Mouse (Mus musculus) CH12.LX (cell line): ENCODE data around the gene Cluap1.

Source experiments
- CHD2 ChIP-seq: IDR thresholded peaks from 2 replicates; pipeline ENCODE4 v1.6.1; 2011; ENCODE audit warnings: low read length, improper control_type of control experiment
- CTCF ChIP-seq, 2 experiments: IDR thresholded peaks in 1 of 2; conservative IDR thresholded peaks in 1 of 2; 2 replicates each; pipeline ENCODE4 v1.5.1; 2011 to 2012; ENCODE audit warnings: low read depth in 2 of 2, low read length in 2 of 2, improper control_type of control experiment in 1 of 2, inconsistent platforms in 1 of 2, mild to moderate bottlenecking in 1 of 2, moderate library complexity in 1 of 2
- ELF1 ChIP-seq: IDR thresholded peaks from 2 replicates; pipeline ENCODE4 v1.6.1; 2014; ENCODE audit warnings: low read depth, mild to moderate bottlenecking, inconsistent platforms, low read length, improper control_type of control experiment
- EP300 ChIP-seq: IDR thresholded peaks from 2 replicates; pipeline ENCODE4 v1.6.1; 2011; ENCODE audit warnings: low read length, improper control_type of control experiment
- ETS1 ChIP-seq: conservative IDR thresholded peaks from 2 replicates; pipeline ENCODE4 v1.6.1; 2012; ENCODE audit warnings: low read depth, mild to moderate bottlenecking, inconsistent platforms, low read length, improper control_type of control experiment, moderate library complexity
- GABPA ChIP-seq: IDR thresholded peaks from 2 replicates; pipeline ENCODE4 v1.6.1; 2012; ENCODE audit warnings: low read depth, low read length, improper control_type of control experiment, inconsistent platforms; ENCODE audit not compliant: insufficient replicate concordance
- HCFC1 ChIP-seq: IDR thresholded peaks from 2 replicates; pipeline ENCODE4 v1.6.1; 2012; ENCODE audit warnings: low read depth, mild to moderate bottlenecking, inconsistent platforms, low read length, improper control_type of control experiment
- IRF4 ChIP-seq: IDR thresholded peaks from 2 replicates; pipeline ENCODE4 v1.6.1; 2014; ENCODE audit warnings: low read depth, mild to moderate bottlenecking, inconsistent platforms, low read length, improper control_type of control experiment
- MAX ChIP-seq: IDR thresholded peaks from 2 replicates; pipeline ENCODE4 v1.6.1; 2011; ENCODE audit warnings: low read length, improper control_type of control experiment
- MAZ ChIP-seq: IDR thresholded peaks from 2 replicates; pipeline ENCODE4 v1.6.1; 2012; ENCODE audit warnings: low read depth, mild to moderate bottlenecking, inconsistent platforms, low read length, improper control_type of control experiment, moderate library complexity
- NELFE ChIP-seq: IDR thresholded peaks from 2 replicates; pipeline ENCODE4 v1.6.1; 2011; ENCODE audit warnings: low read depth, low read length, improper control_type of control experiment
- POLR2A ChIP-seq: IDR thresholded peaks from 2 replicates; pipeline ENCODE4 v1.6.1; 2011; ENCODE audit warnings: low read depth, mild to moderate bottlenecking, improper control_type of control experiment, low read length
- RAD21 ChIP-seq: IDR thresholded peaks from 2 replicates; pipeline ENCODE4 v1.6.1; 2011; ENCODE audit warnings: low read depth, mild to moderate bottlenecking, low read length, improper control_type of control experiment, moderate library complexity

GRCm38 (mm10) chr16:3934701-3935100 is 26.1 kb downstream of the Cluap1 start:
- no peak for TF ChIP-seq MAX
- no peak for TF ChIP-seq ELF1
- no peak for TF ChIP-seq GABPA
- no peak for TF ChIP-seq MAZ
- no peak for TF ChIP-seq CTCF (conservative IDR thresholded peaks at IDR 0.05 in 1 of 2, IDR thresholded peaks at IDR 0.05 in 1 of 2; ENCODE audit: low read depth in 2 of 2, low read length in 2 of 2)
- TF ChIP-seq POLR2A = no peak
- no peak for TF ChIP-seq CHD2
- TF ChIP-seq EP300 = no peak
- TF ChIP-seq IRF4 = no peak
- no peak for TF ChIP-seq NELFE
- no peak for TF ChIP-seq ETS1
- TF ChIP-seq RAD21 = no peak
- TF ChIP-seq HCFC1 = no peak
